Mouse (Mus musculus): ENCODE results near the gene Klf8.

DNA sequence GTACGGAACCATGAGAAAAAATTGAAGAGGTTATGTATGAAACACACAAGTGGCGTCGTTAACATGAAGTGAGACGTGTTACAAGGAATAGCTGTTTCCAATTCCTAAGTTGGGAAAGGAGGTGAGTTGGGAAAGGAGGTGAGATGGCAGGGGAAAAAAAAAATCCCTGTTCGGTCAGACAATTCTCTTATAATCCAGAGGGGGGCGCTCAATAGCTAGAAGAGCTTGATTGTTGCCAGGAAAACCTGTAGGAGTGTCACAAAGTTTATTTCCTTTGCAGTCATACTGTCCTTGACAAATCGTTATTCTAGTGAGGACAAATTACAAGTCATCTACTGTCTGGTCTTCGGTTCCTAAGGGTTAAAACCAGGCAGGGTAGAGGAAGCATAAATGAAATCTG is 132.5 kb downstream of the Klf8 start:
- TF ChIP-seq FLI1 (IDR thresholded peaks at IDR 0.05; ENCODE audit: low read length) (no peak), GATA1 (IDR thresholded peaks at IDR 0.05; ENCODE audit: borderline replicate concordance, low read length) (no peak)
